Mouse (Mus musculus): ENCODE data around the gene Krtap1-3. TPM values are rescaled to one million over a fixed set of nuclear protein-coding genes. Genes with fewer than 3 reads are reported as not detected.

Krtap1-3 gene
- polyA plus RNA-seq, 1 experiment from 2014 or later: not detected

- Histone ChIP-seq H3K9me3 (ENCODE audit: control insufficient read depth, low read length) (no peaks in the 10 kb centered on the region), H3K4me3 (ENCODE audit: low read length) (peak overlapping the region; percentile 13; the same call in 1 of the 2 replicates), H3K4me2 (ENCODE audit: low read length) (peak overlapping the region; percentile 50), H3K4me1 (ENCODE audit: control insufficient read depth, insufficient read depth, low read depth, low read length) (no peaks in the 10 kb centered on the region), H3K27me3 (replicated peaks; ENCODE audit: control insufficient read depth, insufficient read depth, low read length) (no peaks in the 10 kb centered on the region), H3K36me3 (ENCODE audit: control insufficient read depth, insufficient read depth, low read length) (no peaks in the 10 kb centered on the region), H3K9ac (ENCODE audit: low read depth, low read length) (0 out of 2 replicates have a peak overlapping the region, but pooled peaks have one; percentile 38), H3K27ac (ENCODE audit: low read depth, low read length) (no peak overlapping the region)
- ATAC-seq: peak; percentile 72; the same call in 1 of the 2 replicates
- WGBS: 2% methylated on average over 7 of the region's 7 CpGs
Measured at GRCm38 (mm10) chr11:99574106-99574505, 17.0 kb downstream of the Krtap1-3 start.

GRCm38 (mm10) chr11:99573164-99573563 lies 18.0 kb downstream of the Krtap1-3 start:
- Histone ChIP-seq H3K9ac (ENCODE audit: low read depth, low read length) (no peak overlapping the region), H3K4me2 (ENCODE audit: low read length) (no peak overlapping the region), H3K36me3 (ENCODE audit: control insufficient read depth, insufficient read depth, low read length) (no peaks in the 10 kb centered on the region), H3K4me1 (ENCODE audit: control insufficient read depth, insufficient read depth, low read depth, low read length) (no peaks in the 10 kb centered on the region), H3K9me3 (ENCODE audit: control insufficient read depth, low read length) (no peaks in the 10 kb centered on the region), H3K27me3 (replicated peaks; ENCODE audit: control insufficient read depth, insufficient read depth, low read length) (no peaks in the 10 kb centered on the region), H3K4me3 (ENCODE audit: low read length) (no peak overlapping the region), H3K27ac (ENCODE audit: low read depth, low read length) (no peak overlapping the region)
- 32% methylated on average over 4 of the region's 4 CpGs for WGBS
- no peak for ATAC-seq

DNA sequence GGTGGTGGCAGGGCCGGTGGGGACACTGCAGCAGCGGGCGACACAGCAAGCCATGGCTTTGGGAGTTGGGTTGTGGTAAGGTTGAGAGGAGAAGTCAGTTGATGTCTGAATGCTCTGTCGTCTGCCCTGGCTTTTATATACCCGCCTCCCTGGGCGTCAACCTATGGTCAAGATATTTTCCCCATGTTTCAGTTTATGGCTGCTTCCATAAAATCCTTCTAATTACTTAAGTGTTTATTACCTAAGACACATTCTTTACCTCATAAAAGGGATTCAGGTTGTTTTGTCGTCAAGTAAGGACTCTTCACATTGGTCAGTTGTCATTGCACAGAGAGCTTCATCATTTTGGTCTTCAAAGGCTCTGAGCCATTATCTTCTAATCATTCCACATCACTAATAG lies 24.6 kb downstream of the Krtap1-3 start, which contains the start of gene Krtap3-1:
Gene Krtap3-1 (minus strand): TSS at position 101 of the 400 bp plus-strand sequence.
- no peaks in the 10 kb centered on the region for H3K36me3 ChIP-seq (ENCODE audit: control insufficient read depth, insufficient read depth, low read length)
- WGBS: 87% methylated on average over 7 of the region's 7 CpGs
- H3K9ac ChIP-seq (ENCODE audit: low read depth, low read length): no peak within 1 kb of the TSS
- ATAC-seq: no peak
- no peaks in the 10 kb centered on the region for H3K4me1 ChIP-seq (ENCODE audit: control insufficient read depth, insufficient read depth, low read depth, low read length)
- no peaks in the 10 kb centered on the region for H3K9me3 ChIP-seq (ENCODE audit: control insufficient read depth, low read length)
- H3K4me2 ChIP-seq (ENCODE audit: low read length): no peak within 1 kb of the TSS
- no peaks in the 10 kb centered on the region for H3K27me3 ChIP-seq (replicated peaks; ENCODE audit: control insufficient read depth, insufficient read depth, low read length)
- no peak within 1 kb of the TSS for H3K27ac ChIP-seq (ENCODE audit: low read depth, low read length)
- no peak within 1 kb of the TSS for H3K4me3 ChIP-seq (ENCODE audit: low read length)

DNA sequence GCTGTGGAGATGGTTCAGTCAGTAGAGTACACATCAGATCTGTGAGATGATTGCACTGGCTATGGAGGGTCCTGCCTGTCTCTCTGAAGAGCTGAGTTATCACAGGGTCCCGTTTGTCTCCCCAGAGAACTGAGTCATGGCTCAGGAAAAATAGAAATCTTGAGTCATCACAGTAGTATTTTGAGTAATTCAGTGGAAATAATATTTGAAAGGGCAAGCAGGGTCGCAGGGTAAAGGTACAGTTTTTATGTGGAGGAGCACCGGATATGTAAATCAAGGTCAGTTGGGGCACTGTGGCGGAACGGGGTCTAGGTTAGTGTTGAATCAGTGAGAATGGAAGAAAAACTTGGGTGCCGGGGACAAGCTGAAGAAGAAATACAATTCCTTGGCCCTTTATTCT lies 28.6 kb downstream of the Krtap1-3 start:
- Histone ChIP-seq H3K9ac (ENCODE audit: low read depth, low read length) (no peak overlapping the region), H3K4me2 (ENCODE audit: low read length) (no peak overlapping the region), H3K9me3 (ENCODE audit: control insufficient read depth, low read length) (no peaks in the 10 kb centered on the region), H3K4me3 (ENCODE audit: low read length) (no peak overlapping the region), H3K4me1 (ENCODE audit: control insufficient read depth, insufficient read depth, low read depth, low read length) (no peaks in the 10 kb centered on the region), H3K36me3 (ENCODE audit: control insufficient read depth, insufficient read depth, low read length) (no peaks in the 10 kb centered on the region), H3K27ac (ENCODE audit: low read depth, low read length) (no peak overlapping the region), H3K27me3 (replicated peaks; ENCODE audit: control insufficient read depth, insufficient read depth, low read length) (no peaks in the 10 kb centered on the region)
- 87% methylated on average over 6 of the region's 6 CpGs for WGBS
- ATAC-seq: no peak

DNA sequence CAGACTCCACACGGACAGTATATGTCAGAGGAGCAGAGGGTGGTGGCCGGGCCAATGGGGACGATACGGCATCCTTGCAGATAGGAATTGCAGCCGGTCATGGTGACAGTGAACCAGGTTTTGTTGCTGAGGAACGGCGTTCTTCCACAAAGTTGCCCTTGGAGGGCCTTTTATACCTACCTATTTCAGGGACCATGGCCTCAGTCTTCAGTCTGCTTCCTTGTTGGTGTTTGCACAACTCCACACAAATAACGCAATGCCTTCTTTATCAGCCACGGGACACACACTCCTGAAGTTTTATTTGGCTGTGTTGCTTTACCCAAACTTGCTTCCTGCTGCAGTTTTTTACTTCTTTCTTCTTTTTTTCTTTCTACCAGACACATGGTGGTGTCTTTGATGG lies 31.8 kb downstream of the Krtap1-3 start, which contains the start of gene Gm11939:
Gene Gm11939 (minus strand): TSS at position 101 of the 400 bp plus-strand sequence.
- H3K9me3 ChIP-seq (ENCODE audit: control insufficient read depth, low read length): no peaks in the 10 kb centered on the region
- 96% methylated on average over 9 of the region's 9 CpGs for WGBS

DNA sequence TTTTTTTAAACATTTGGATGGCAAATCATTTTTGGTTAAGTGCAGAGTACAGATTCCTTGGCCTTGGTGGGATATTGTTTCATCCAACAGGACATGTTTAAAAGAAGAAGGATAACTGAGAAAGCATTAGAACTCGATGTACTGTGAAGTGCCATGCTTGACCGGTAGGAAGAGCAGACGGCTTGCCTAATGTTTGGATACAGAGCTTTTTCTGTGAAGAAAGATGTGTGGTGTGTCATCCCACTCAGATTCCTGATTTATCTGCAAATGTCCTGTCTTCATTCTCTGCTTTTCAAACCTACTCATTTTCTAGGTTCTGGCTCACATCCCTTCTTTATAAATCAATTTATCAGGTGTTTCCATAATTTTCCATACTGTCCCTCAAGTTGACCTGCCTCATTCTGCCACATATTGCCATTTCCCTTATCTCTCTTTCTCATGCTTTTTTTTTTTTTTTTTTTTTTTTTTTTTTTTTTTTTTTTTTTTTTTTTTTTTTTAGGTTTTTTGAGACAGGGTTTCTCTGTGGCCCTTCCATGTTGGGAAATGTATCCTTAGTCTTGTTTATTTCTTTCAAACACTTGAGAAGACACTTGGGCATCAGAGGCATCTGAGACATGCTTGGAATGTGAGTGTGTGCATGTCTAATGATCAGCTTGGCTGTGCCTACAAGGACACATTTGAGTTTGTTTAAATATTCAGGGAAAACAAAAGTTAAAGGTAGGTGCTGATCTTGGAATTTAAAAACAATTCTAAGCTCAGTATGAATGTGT lies 33.0 kb downstream of the Krtap1-3 start:
- no peak for ATAC-seq
- Histone ChIP-seq H3K4me2 (ENCODE audit: low read length) (no peak overlapping the region), H3K27me3 (replicated peaks; ENCODE audit: control insufficient read depth, insufficient read depth, low read length) (no peaks in the 10 kb centered on the region), H3K36me3 (ENCODE audit: control insufficient read depth, insufficient read depth, low read length) (no peaks in the 10 kb centered on the region), H3K27ac (ENCODE audit: low read depth, low read length) (no peak overlapping the region), H3K4me1 (ENCODE audit: control insufficient read depth, insufficient read depth, low read depth, low read length) (no peaks in the 10 kb centered on the region), H3K4me3 (ENCODE audit: low read length) (no peak overlapping the region), H3K9me3 (ENCODE audit: control insufficient read depth, low read length) (no peaks in the 10 kb centered on the region), H3K9ac (ENCODE audit: low read depth, low read length) (no peak overlapping the region)
- 82% methylated on average over 3 of the region's 3 CpGs for WGBS

More for the DNA sequence above, 31.8 kb downstream of the Krtap1-3 start, which contains the start of gene Gm11939:
- Histone ChIP-seq H3K36me3 (ENCODE audit: control insufficient read depth, insufficient read depth, low read length) (no peaks in the 10 kb centered on the region), H3K4me2 (ENCODE audit: low read length) (no peak within 1 kb of the TSS), H3K4me3 (ENCODE audit: low read length) (no peak within 1 kb of the TSS), H3K4me1 (ENCODE audit: control insufficient read depth, insufficient read depth, low read depth, low read length) (no peaks in the 10 kb centered on the region), H3K27ac (ENCODE audit: low read depth, low read length) (no peak within 1 kb of the TSS), H3K9ac (ENCODE audit: low read depth, low read length) (no peak within 1 kb of the TSS), H3K27me3 (replicated peaks; ENCODE audit: control insufficient read depth, insufficient read depth, low read length) (no peaks in the 10 kb centered on the region)
- no peak for ATAC-seq

DNA sequence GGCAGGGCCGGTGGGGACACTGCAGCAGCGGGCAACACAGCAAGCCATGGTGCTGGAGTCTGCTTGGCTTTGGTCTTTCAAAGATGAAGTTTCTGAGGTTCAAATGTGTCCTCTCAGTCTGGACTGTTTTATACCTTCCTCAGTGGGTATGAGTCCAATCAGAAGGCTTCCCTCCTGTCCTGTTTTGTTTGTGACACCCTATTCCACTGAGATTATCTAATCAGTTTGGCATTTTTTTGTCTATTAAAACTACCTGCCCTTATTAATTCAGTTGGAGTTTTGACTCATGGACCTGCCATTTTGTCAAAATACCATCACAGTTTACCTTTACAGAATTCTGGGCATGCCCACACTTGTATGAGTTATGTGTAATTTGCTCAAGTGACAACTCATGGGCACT lies 34.4 kb downstream of the Krtap1-3 start, which contains the start of gene Krtap3-2:
Gene Krtap3-2 (minus strand): TSS at position 101 of the 400 bp plus-strand sequence.
- no peaks in the 10 kb centered on the region for H3K36me3 ChIP-seq (ENCODE audit: control insufficient read depth, insufficient read depth, low read length)
- no peaks in the 10 kb centered on the region for H3K9me3 ChIP-seq (ENCODE audit: control insufficient read depth, low read length)
- no peak for ATAC-seq
- H3K4me3 ChIP-seq (ENCODE audit: low read length): no peak within 1 kb of the TSS
- H3K4me2 ChIP-seq (ENCODE audit: low read length): no peak within 1 kb of the TSS
- 90% methylated on average over 2 of the region's 2 CpGs for WGBS
- no peaks in the 10 kb centered on the region for H3K27me3 ChIP-seq (replicated peaks; ENCODE audit: control insufficient read depth, insufficient read depth, low read length)
- H3K27ac ChIP-seq (ENCODE audit: low read depth, low read length): no peak within 1 kb of the TSS
- no peak within 1 kb of the TSS for H3K9ac ChIP-seq (ENCODE audit: low read depth, low read length)
- no peaks in the 10 kb centered on the region for H3K4me1 ChIP-seq (ENCODE audit: control insufficient read depth, insufficient read depth, low read depth, low read length)

DNA sequence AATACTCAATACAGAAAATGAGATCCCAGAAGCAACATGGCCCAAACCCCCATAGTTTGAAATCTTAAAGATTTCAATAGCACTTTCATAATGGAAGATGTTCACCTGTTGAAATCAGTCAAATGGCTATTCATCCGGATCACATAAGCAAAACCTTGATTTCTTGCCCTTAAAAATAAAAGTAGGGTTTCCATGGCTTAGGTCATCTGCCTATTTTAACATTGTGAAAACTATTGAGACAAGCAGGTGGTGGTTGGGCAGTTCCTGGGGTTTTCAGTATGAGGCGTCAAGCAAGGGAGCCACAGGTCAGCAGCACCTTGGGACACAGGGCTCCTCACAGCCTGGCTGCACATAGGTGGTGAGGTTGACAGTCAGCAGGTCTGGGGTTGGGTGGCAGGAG lies 34.9 kb downstream of the Krtap1-3 start:
- no peaks in the 10 kb centered on the region for H3K36me3 ChIP-seq (ENCODE audit: control insufficient read depth, insufficient read depth, low read length)
- no peaks in the 10 kb centered on the region for H3K9me3 ChIP-seq (ENCODE audit: control insufficient read depth, low read length)
- no peak overlapping the region for H3K27ac ChIP-seq (ENCODE audit: low read depth, low read length)
- H3K9ac ChIP-seq (ENCODE audit: low read depth, low read length): no peak overlapping the region
- 92% methylated on average over 2 of the region's 2 CpGs for WGBS
- H3K4me2 ChIP-seq (ENCODE audit: low read length): no peak overlapping the region
- no peaks in the 10 kb centered on the region for H3K4me1 ChIP-seq (ENCODE audit: control insufficient read depth, insufficient read depth, low read depth, low read length)
- ATAC-seq: no peak
- H3K4me3 ChIP-seq (ENCODE audit: low read length): no peak overlapping the region
- no peaks in the 10 kb centered on the region for H3K27me3 ChIP-seq (replicated peaks; ENCODE audit: control insufficient read depth, insufficient read depth, low read length)

GRCm38 (mm10) chr11:99550765-99551164 lies 40.4 kb downstream of the Krtap1-3 start, which contains the start of gene Krtap3-3:
Krtap3-3 (minus strand) TSS chr11:99550865.
- no peak within 1 kb of the TSS for H3K27ac ChIP-seq (ENCODE audit: low read depth, low read length)
- H3K4me3 ChIP-seq (ENCODE audit: low read length): no peak within 1 kb of the TSS
- WGBS: 74% methylated on average over 4 of the region's 4 CpGs
- H3K9ac ChIP-seq (ENCODE audit: low read depth, low read length): no peak within 1 kb of the TSS
- no peak within 1 kb of the TSS for H3K4me2 ChIP-seq (ENCODE audit: low read length)
- H3K9me3 ChIP-seq (ENCODE audit: control insufficient read depth, low read length): no peaks in the 10 kb centered on the region
- ATAC-seq: no peak
- no peaks in the 10 kb centered on the region for H3K36me3 ChIP-seq (ENCODE audit: control insufficient read depth, insufficient read depth, low read length)
- no peaks in the 10 kb centered on the region for H3K27me3 ChIP-seq (replicated peaks; ENCODE audit: control insufficient read depth, insufficient read depth, low read length)
- H3K4me1 ChIP-seq (ENCODE audit: control insufficient read depth, insufficient read depth, low read depth, low read length): no peaks in the 10 kb centered on the region

All from hindbrain, embryonic 16.5 days (tissue).